Mouse (Mus musculus) ES-E14 (cell line): ENCODE measurements around the gene Lamc2. TPM values are rescaled to one million over a fixed set of nuclear protein-coding genes. Genes with fewer than 3 reads are reported as not detected.

Source experiments
- DNase-seq: peaks from one replicate; pipeline ENCODE4 v3.0.0-alpha.2; 2013; ENCODE audit warnings: low read depth, low spot score
- H3K27ac ChIP-seq: 2 replicates; pipeline ENCODE4 v1.5.1; 2012; ENCODE audit warnings: low read depth, mild to moderate bottlenecking, low read length, moderate library complexity, mixed read lengths; ENCODE audit not compliant: poor library complexity, insufficient read depth, severe bottlenecking
- H3K36me3 ChIP-seq: 2 replicates; pipeline ENCODE4 v1.6.1; 2012; ENCODE audit warnings: mild to moderate bottlenecking, low read length, moderate library complexity, mixed read lengths; ENCODE audit not compliant: control insufficient read depth, poor library complexity, insufficient read depth, severe bottlenecking
- H3K4me1 ChIP-seq, 2 experiments: fragments of 150-350 bp in 1 of 2; sonication (generic) in 1 of 2; 2 replicates each; pipeline ENCODE4 v1.6.1; 2012; ENCODE audit warnings: low read length in 2 of 2, mild to moderate bottlenecking in 1 of 2, mixed read lengths in 1 of 2; ENCODE audit not compliant: control insufficient read depth in 2 of 2, insufficient read depth in 2 of 2, poor library complexity in 1 of 2
- H3K4me3 ChIP-seq, 2 experiments: fragments of 150-350 bp in 1 of 2; sonication (generic) in 1 of 2; 2 replicates each; pipeline ENCODE4 v1.5.1; 2012; ENCODE audit warnings: low read length in 2 of 2, low read depth in 1 of 2, mild to moderate bottlenecking in 1 of 2, mixed read lengths in 1 of 2; ENCODE audit not compliant: insufficient read depth in 1 of 2, poor library complexity in 1 of 2, severe bottlenecking in 1 of 2
- H3K9ac ChIP-seq: 2 replicates; pipeline ENCODE4 v1.6.1; 2012; ENCODE audit warnings: low read depth, mild to moderate bottlenecking, low read length, mixed read lengths; ENCODE audit not compliant: poor library complexity, insufficient read depth, severe bottlenecking
- H3K9me3 ChIP-seq: fragments of 150-350 bp; sonication (generic); 2 replicates; pipeline ENCODE4 v1.6.1; 2012; ENCODE audit warnings: low read depth, mild to moderate bottlenecking, low read length; ENCODE audit not compliant: control insufficient read depth, insufficient read depth
- CHD2 ChIP-seq: IDR thresholded peaks from 2 replicates; pipeline ENCODE4 v1.6.1; 2014; ENCODE audit warnings: mild to moderate bottlenecking, low read depth, low read length, inconsistent platforms
- HCFC1 ChIP-seq: IDR thresholded peaks from 2 replicates; pipeline ENCODE4 v1.6.1; 2012; ENCODE audit warnings: low read length, inconsistent platforms, borderline replicate concordance; ENCODE audit not compliant: insufficient read depth
- MAFK ChIP-seq: IDR thresholded peaks from 2 replicates; pipeline ENCODE4 v1.6.1; 2014; ENCODE audit warnings: mild to moderate bottlenecking, low read depth, low read length, inconsistent platforms; ENCODE audit not compliant: insufficient read depth
- ZC3H11A ChIP-seq: IDR thresholded peaks from 2 replicates; pipeline ENCODE4 v1.6.1; 2012; ENCODE audit warnings: low read depth, mild to moderate bottlenecking, inconsistent platforms, low read length, borderline replicate concordance
- ZNF384 ChIP-seq: IDR thresholded peaks from 2 replicates; pipeline ENCODE4 v1.6.1; 2012; ENCODE audit warnings: low read depth, low read length, inconsistent platforms
- in situ Hi-C, 2 experiments: fragments of 600-800 bp; cut with MboI; formaldehyde crosslinking; loops; one replicate each; pipeline ENCODE4 v1.15.1; 2025; ENCODE audit warnings: low sequenced_read_pairs in 2 of 2, inconsistent platforms in 1 of 2; ENCODE audit not compliant: unreplicated experiment in 2 of 2
- total RNA-seq: library from RNA; depleted of rRNA; stranded (reverse); fragments of 300-350 nt; gene quantifications from 2 replicates; pipeline ENCODE4 v1.2.3, GENCODE M21; 2012

Gene Lamc2
- total RNA-seq, 1 experiment, result 24.3 TPM

DNA sequence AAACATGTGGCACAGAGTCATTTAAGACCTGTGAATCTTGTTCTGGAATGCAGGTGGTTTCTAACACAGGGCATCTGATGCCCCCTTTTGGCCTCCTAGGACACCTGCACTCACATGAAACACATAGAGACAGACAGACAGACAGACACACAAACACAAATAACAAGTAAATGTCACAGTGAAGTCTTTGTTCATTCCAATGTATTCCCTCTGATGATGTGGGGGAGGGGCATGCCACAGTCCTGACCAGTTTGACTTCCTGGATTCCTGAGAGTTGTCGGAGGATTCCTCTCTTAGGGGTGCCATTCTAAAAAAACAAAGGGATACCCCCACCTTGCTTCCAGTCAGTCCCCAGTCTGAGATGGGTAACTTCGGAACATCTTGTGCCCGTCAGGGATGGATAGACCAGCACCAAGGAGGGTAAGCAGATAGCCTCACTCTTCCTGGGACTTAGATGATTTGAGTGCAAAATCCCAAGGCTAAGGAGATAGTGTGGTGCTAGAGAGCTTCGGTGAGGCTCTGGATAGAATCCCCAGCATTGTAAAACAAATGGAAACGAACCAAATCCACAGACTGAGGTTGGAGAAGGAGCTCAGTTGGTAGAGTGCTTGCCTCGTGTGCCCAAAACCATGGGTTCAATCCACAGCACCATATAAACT, 89.1 kb downstream of the Lamc2 start:
- Histone ChIP-seq H3K27ac (peak overlapping the region; percentile 91), H3K4me1 (peaks cover 3 to 42% of the 10 kb centered on the region in 2 experiments; a peak in 3 of 4 replicates), H3K9me3 (no peaks in the 10 kb centered on the region), H3K4me3 (no peak overlapping the region), H3K9ac (peak overlapping the region; percentile 54; the same call in 1 of the 2 replicates), H3K36me3 (no peaks in the 10 kb centered on the region; the same call in 1 of the 2 replicates)
- TF ChIP-seq CHD2 (no peak), HCFC1 (no peak), ZC3H11A (no peak), ZNF384 (no peak), MAFK (no peak)
- DNase-seq, result no peak
- in situ Hi-C loops, result loop anchor here (25.0 kb wide), 1 partner anchor 310 kb away; no protein-coding TSS in a partner anchor

GRCm38 (mm10) chr1:153095826-153096727, 90.2 kb downstream of the Lamc2 start:
- Histone ChIP-seq H3K27ac (peak overlapping the region; percentile 91), H3K9me3 (no peaks in the 10 kb centered on the region), H3K36me3 (no peaks in the 10 kb centered on the region; the same call in 1 of the 2 replicates), H3K9ac (peak overlapping the region; percentile 54), H3K4me3 (peak overlapping the region; percentile 20 to 37), H3K4me1 (peaks cover 6 to 40% of the 10 kb centered on the region in 2 experiments)
- in situ Hi-C loops, result loop anchor here (25.0 kb wide), 1 partner anchor 309 kb away; no protein-coding TSS in a partner anchor
- DNase-seq, result peak; percentile 55
- TF ChIP-seq ZC3H11A, result no peak

GRCm38 (mm10) chr1:153095328-153095727, 90.9 kb downstream of the Lamc2 start:
- Histone ChIP-seq H3K4me3 (peak overlapping the region; percentile 47 to 57), H3K9ac (peak overlapping the region; percentile 72), H3K27ac (peak overlapping the region; percentile 91), H3K36me3 (no peaks in the 10 kb centered on the region; the same call in 1 of the 2 replicates), H3K4me1 (peaks cover 8 to 39% of the 10 kb centered on the region in 2 experiments), H3K9me3 (no peaks in the 10 kb centered on the region)
- no peak for DNase-seq
- in situ Hi-C loops, result loop anchor here (25.0 kb wide), 1 partner anchor 308 kb away; no protein-coding TSS in a partner anchor
- TF ChIP-seq HCFC1 (no peak), ZNF384 (no peak), ZC3H11A (no peak), CHD2 (no peak), MAFK (no peak)

DNA sequence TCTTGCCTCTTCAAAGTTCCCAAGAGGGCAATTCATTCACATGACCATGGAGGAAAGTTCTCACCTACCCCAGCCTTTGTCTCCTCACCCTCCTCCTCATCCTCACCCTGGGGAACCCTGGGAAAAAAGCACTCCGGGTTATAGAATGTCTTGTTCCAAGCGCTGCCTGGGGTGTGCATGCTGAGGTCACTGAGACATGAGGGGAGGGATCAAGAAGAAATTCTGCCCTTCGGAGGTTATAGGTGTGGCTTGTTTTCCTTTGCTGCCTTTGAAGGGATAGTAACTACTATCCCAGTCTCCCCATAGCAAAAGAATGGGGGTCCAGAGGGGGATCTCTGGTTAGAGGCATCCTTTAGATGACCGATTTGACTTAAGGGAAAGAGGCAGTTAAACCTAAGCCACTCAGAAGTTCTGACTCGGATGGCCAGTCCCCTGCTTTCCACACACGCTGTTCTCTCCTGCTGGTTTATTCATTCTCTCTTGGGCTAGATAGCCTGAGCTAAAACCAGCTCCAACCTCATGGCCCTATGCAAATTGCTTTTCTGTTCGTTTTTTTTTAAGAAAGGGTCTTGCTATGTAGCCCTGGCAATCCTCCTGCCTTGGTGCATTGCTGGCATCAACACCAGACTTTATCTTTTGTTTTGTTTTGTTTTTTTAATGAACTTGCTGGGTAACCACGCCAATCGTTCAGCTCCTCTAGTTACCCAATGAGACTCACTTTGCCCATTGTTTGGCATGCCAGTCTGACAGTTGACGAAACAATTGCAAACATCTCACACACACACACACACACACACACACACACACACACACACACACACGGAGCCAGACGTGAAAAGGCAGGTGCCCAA, 91.8 kb downstream of the Lamc2 start:
- no peak for DNase-seq
- H3K4me3 ChIP-seq, result peak overlapping the region; percentile 47 to 57
- peak overlapping the region; percentile 72 for H3K9ac ChIP-seq
- no peaks in the 10 kb centered on the region for H3K9me3 ChIP-seq
- no peak for TF ChIP-seq CHD2
- no peak for TF ChIP-seq HCFC1
- TF ChIP-seq MAFK, result no peak
- peak overlapping the region; percentile 91 for H3K27ac ChIP-seq
- in situ Hi-C loops, result loop anchor here (25.0 kb wide), 1 partner anchor 307 kb away; no protein-coding TSS in a partner anchor
- H3K36me3 ChIP-seq, result no peaks in the 10 kb centered on the region; the same call in 1 of the 2 replicates
- H3K4me1 ChIP-seq, result peaks cover 8 to 39% of the 10 kb centered on the region in 2 experiments
